Comparison of ENCODE assay signal across 33 mouse cellular contexts in genomic region chr6:65950492-65950891, GRCm38 (mm10). TPM values are rescaled to one million over a fixed set of nuclear protein-coding genes. Genes with fewer than 3 reads are reported as not detected.
DNase-seq lines count a peak whose midpoint lies in the region; ATAC-seq lines count a peak whose summit lies in the region.
"Had no signal": no experiment of that assay in that cellular context is flagged by ENCODE, and none has a peak within 500 bp of the region (broad histone marks: within the 10 kb centered on the region; RNA-seq: fewer than 3 reads in every experiment).

No protein-coding gene starts in this region.

- H3K9ac ChIP-seq in hindbrain, embryonic 11.5 days (ENCODE audit: low read depth, low read length), result no peak overlapping the region
- H3K9ac ChIP-seq: embryonic facial prominence, embryonic 12.5 days; forebrain, embryonic 15.5 days; heart, embryonic 15.5 days; limb, embryonic 12.5 days; liver, embryonic 15.5 days; lung, embryonic 15.5 days; neural tube, embryonic 12.5 days had no signal

- H3K27ac ChIP-seq in hindbrain, embryonic 10.5 days, result peak overlapping the region; percentile 69; the same call in 1 of the 2 replicates
- H3K27ac ChIP-seq in hindbrain, embryonic 11.5 days (ENCODE audit: low read depth, low read length), result no peak overlapping the region
- H3K27ac ChIP-seq: embryonic facial prominence, embryonic 12.5 days; forebrain, embryonic 15.5 days; heart, embryonic 10.5 days; heart, embryonic 15.5 days; limb, embryonic 12.5 days; liver, embryonic 15.5 days; lung, embryonic 15.5 days; neural tube, embryonic 12.5 days had no signal

- peaks cover 5% of the 10 kb centered on the region; the same call in 1 of the 2 replicates for H3K4me1 ChIP-seq in hindbrain, embryonic 10.5 days (replicated peaks)
- H3K4me1 ChIP-seq in hindbrain, embryonic 11.5 days (replicated peaks; ENCODE audit: control insufficient read depth, insufficient read depth, low read length), result no peaks in the 10 kb centered on the region
- H3K4me1 ChIP-seq: embryonic facial prominence, embryonic 12.5 days; forebrain, embryonic 15.5 days; heart, embryonic 10.5 days; heart, embryonic 15.5 days; limb, embryonic 12.5 days; liver, embryonic 15.5 days; lung, embryonic 15.5 days; neural tube, embryonic 12.5 days had no signal

- no peaks in the 10 kb centered on the region for H3K27me3 ChIP-seq in hindbrain, embryonic 10.5 days (ENCODE audit: insufficient read depth, poor library complexity, severe bottlenecking)
- H3K27me3 ChIP-seq in hindbrain, embryonic 11.5 days (ENCODE audit: control insufficient read depth, insufficient read depth, low read length), result no peaks in the 10 kb centered on the region
- H3K27me3 ChIP-seq: embryonic facial prominence, embryonic 12.5 days; forebrain, embryonic 15.5 days; heart, embryonic 15.5 days; limb, embryonic 12.5 days; liver, embryonic 15.5 days; lung, embryonic 15.5 days; neural tube, embryonic 12.5 days had no signal

- no peak overlapping the region for H3K4me3 ChIP-seq in hindbrain, embryonic 10.5 days
- no peak overlapping the region for H3K4me3 ChIP-seq in hindbrain, embryonic 11.5 days (ENCODE audit: low read depth, low read length)
- H3K4me3 ChIP-seq: embryonic facial prominence, embryonic 12.5 days; forebrain, embryonic 15.5 days; heart, embryonic 10.5 days; heart, embryonic 15.5 days; limb, embryonic 12.5 days; liver, embryonic 15.5 days; lung, embryonic 15.5 days; myocyte; neural tube, embryonic 12.5 days had no signal

- no peak for ATAC-seq in hindbrain, embryonic 11.5 days (ENCODE audit: low FRiP score)
- ATAC-seq: forebrain, embryonic 15.5 days; intestine, postnatal 0 days had no signal

- no peak overlapping the region for H3K4me2 ChIP-seq in hindbrain, embryonic 11.5 days (replicated peaks; ENCODE audit: low read depth, low read length)
- H3K4me2 ChIP-seq: embryonic facial prominence, embryonic 12.5 days; forebrain, embryonic 15.5 days; heart, embryonic 15.5 days; limb, embryonic 12.5 days; liver, embryonic 15.5 days; lung, embryonic 15.5 days; midbrain, embryonic 11.5 days; neural tube, embryonic 12.5 days had no signal

- no peak for DNase-seq in hindbrain, embryonic 10.5 days (ENCODE audit: low spot score)
- no peak for DNase-seq in hindbrain, embryonic 11.5 days (ENCODE audit: low spot score)
- DNase-seq in layer of hippocampus, adult 9-10 months (ENCODE audit: low spot score), result peak; percentile 5
- no peak for DNase-seq in layer of hippocampus, postnatal 25 days (ENCODE audit: extremely low spot score in 1 of 2, low spot score in 1 of 2)
- DNase-seq in right cerebral cortex, adult 18-20 months, result peak; percentile 4
- DNase-seq in right cerebral cortex, postnatal 4 days, result no peak
- peak; percentile 48 for DNase-seq in telencephalon, adult 2 months (ENCODE audit: low read depth, low spot score)
- DNase-seq in thymus, postnatal 0 days (ENCODE audit: low spot score), result no peak
- DNase-seq: adrenal gland, postnatal 25 days; B cell, adult 2 months; cerebellum, adult 8-10 months; cerebellum, postnatal 36 days; gastrocnemius, postnatal 10 days; heart, postnatal 36 days; kidney, adult 9 months; kidney, postnatal 10 days had no signal

- H3K9me3 ChIP-seq in hindbrain, embryonic 10.5 days, result 0 out of 2 replicates have a peak, but pooled peaks cover 4% of the 10 kb centered on the region
- no peaks in the 10 kb centered on the region for H3K9me3 ChIP-seq in hindbrain, embryonic 11.5 days (ENCODE audit: control insufficient read depth, low read length)
- H3K9me3 ChIP-seq: embryonic facial prominence, embryonic 12.5 days; forebrain, embryonic 15.5 days; heart, embryonic 10.5 days; heart, embryonic 15.5 days; limb, embryonic 12.5 days; liver, embryonic 15.5 days; lung, embryonic 15.5 days; neural tube, embryonic 12.5 days had no signal

- no peaks in the 10 kb centered on the region for H3K36me3 ChIP-seq in hindbrain, embryonic 10.5 days
- H3K36me3 ChIP-seq in hindbrain, embryonic 11.5 days (ENCODE audit: control insufficient read depth, insufficient read depth, low read length), result no peaks in the 10 kb centered on the region
- H3K36me3 ChIP-seq: embryonic facial prominence, embryonic 12.5 days; forebrain, embryonic 15.5 days; heart, embryonic 10.5 days; heart, embryonic 15.5 days; limb, embryonic 12.5 days; liver, embryonic 15.5 days; lung, embryonic 15.5 days; neural tube, embryonic 12.5 days had no signal

- 66% methylated on average over 6 of the region's 6 CpGs for WGBS in hindbrain, embryonic 10.5 days
- 72% methylated on average over 6 of the region's 6 CpGs for WGBS in hindbrain, embryonic 11.5 days

RNA-seq across cellular contexts. Expression of gene 4930544G11Rik, which starts 1.9 kb away (rescaled TPM):
- polyA plus RNA-seq in hindbrain, embryonic 10.5 days (2016; fragmentation: Nextera tagmentation; extraction: Ambion mirVana), result not detected in 2 replicates
- polyA plus RNA-seq in hindbrain, embryonic 11.5 days (2014; fragmentation: Nextera tagmentation; extraction: Ambion mirVana), result not detected in 2 replicates
- not detected for total RNA-seq in layer of hippocampus, postnatal 25 days (2021)
- not detected in 2 replicates for polyA plus RNA-seq in thymus, postnatal 0 days (2015; fragmentation: Nextera tagmentation; extraction: Ambion mirVana)
- total RNA-seq: adrenal gland, adult 18-20 months; adrenal gland, postnatal 25 days; gastrocnemius, postnatal 10 days; heart, postnatal 36 days; left cerebral cortex, postnatal 10 days; liver, adult 2 months; megakaryocyte progenitor cell, adult 5-6 weeks; midbrain, postnatal 0 days had no signal
- polyA plus RNA-seq: embryonic facial prominence, embryonic 12.5 days; forebrain, embryonic 15.5 days; heart, embryonic 10.5 days; heart, embryonic 15.5 days; intestine, postnatal 0 days; large intestine, adult 2 months; limb, embryonic 12.5 days; liver, adult 2 months; liver, embryonic 15.5 days; lung, embryonic 15.5 days; midbrain, embryonic 11.5 days; midbrain, postnatal 0 days; myocyte; neural tube, embryonic 12.5 days had no signal

Comparison
In these comparisons a context has a peak if more than half of its experiments do, and no peak if none do; other contexts are left out.
1. DNase-seq: peak in layer of hippocampus, adult 9-10 months (single experiment), right cerebral cortex, adult 18-20 months (single experiment) and telencephalon, adult 2 months (single experiment); none in hindbrain, embryonic 10.5 days (single experiment), hindbrain, embryonic 11.5 days (single experiment), layer of hippocampus, postnatal 25 days (0 of 2), right cerebral cortex, postnatal 4 days (single experiment) and thymus, postnatal 0 days (single experiment).